8 mouse cellular contexts compared by ENCODE assay signal in the genomic region with DNA sequence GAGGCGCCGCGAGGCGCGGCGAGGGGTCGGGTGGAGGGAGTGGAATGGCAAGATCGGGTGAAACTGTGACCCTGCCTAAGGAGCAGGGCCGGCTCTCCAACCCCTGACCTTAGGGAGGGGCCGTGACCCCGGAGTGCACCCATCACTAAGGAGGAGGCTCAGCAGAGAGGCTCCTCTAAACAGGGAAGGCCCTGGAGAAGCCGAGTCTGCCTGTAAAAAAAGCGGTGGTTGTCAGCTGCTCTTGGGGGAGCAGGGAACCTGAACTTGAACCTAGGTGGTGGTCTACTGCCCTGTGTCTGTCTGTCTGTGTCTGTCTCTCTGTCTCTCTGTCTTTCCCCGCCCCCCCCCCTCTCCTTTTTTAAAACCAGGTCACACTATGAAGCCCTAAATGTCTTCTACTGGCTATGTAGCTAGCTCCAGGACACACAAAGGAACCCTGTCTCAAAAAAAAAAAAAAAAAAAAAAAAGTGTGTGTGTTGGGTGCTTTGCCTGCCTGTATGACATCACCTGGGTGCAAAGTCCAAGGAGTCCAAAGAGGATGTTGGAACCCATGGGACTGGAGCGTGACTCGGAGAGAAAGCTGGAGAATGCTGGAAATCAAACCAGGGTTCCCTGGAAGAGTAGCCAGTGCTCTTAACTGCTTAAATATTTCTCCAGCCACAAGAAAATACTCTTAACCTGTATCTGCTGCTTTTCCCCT. TPM values are rescaled to one million over a fixed set of nuclear protein-coding genes. Genes with fewer than 3 reads are reported as not detected.
DNase-seq lines count a peak whose midpoint lies in the region; ATAC-seq and TF ChIP-seq lines count a peak whose summit lies in the region.

No protein-coding gene starts in this region.

- peak overlapping the region; percentile 97 for H3K9ac ChIP-seq in neural tube, embryonic 11.5 days (ENCODE audit: low read length)
- H3K9ac ChIP-seq in embryonic facial prominence, embryonic 13.5 days: peak overlapping the region; percentile 99
- peak overlapping the region; percentile 98 for H3K9ac ChIP-seq in intestine, embryonic 14.5 days (ENCODE audit: low read length)
- H3K9ac ChIP-seq in liver, embryonic 14.5 days (replicated peaks): peak overlapping the region; percentile 89

- ATAC-seq in neural tube, embryonic 11.5 days (ENCODE audit: insufficient read depth, low FRiP score, low TSS enrichment): peak; percentile 70; the same call in 1 of the 2 replicates
- ATAC-seq in embryonic facial prominence, embryonic 13.5 days (ENCODE audit: insufficient number of reproducible peaks, insufficient read depth, low FRiP score, low TSS enrichment, low read depth): peak; percentile 60
- peak; percentile 83 for ATAC-seq in intestine, embryonic 14.5 days (replicated peaks; ENCODE audit: low FRiP score, low TSS enrichment, low read depth)
- peak; percentile 74 for ATAC-seq in liver, embryonic 14.5 days (ENCODE audit: insufficient read depth)

- no peak for TF ChIP-seq CTCF in liver, embryonic 14.5 days (IDR thresholded peaks at IDR 0.05; ENCODE audit: low read depth)

- peak overlapping the region; percentile 72 for H3K27ac ChIP-seq in neural tube, embryonic 11.5 days (ENCODE audit: low read depth, low read length)
- H3K27ac ChIP-seq in embryonic facial prominence, embryonic 13.5 days: peak overlapping the region; percentile 96
- peak overlapping the region; percentile 94 for H3K27ac ChIP-seq in intestine, embryonic 14.5 days (ENCODE audit: low read depth)
- H3K27ac ChIP-seq in liver, embryonic 14.5 days: peak overlapping the region; percentile 25

- no peak for TF ChIP-seq EP300 in liver, embryonic 14.5 days (IDR thresholded peaks at IDR 0.05; ENCODE audit: low read depth)

- H3K9me3 ChIP-seq in neural tube, embryonic 11.5 days (ENCODE audit: control insufficient read depth, low read length): no peaks in the 10 kb centered on the region
- no peaks in the 10 kb centered on the region for H3K9me3 ChIP-seq in embryonic facial prominence, embryonic 13.5 days
- H3K9me3 ChIP-seq in intestine, embryonic 14.5 days (ENCODE audit: control insufficient read depth, low read length): no peaks in the 10 kb centered on the region
- no peaks in the 10 kb centered on the region for H3K9me3 ChIP-seq in liver, embryonic 14.5 days (ENCODE audit: control insufficient read depth, low read length)

- 11% methylated on average over 15 of the region's 16 CpGs for WGBS in neural tube, embryonic 11.5 days
- WGBS in embryonic facial prominence, embryonic 13.5 days: 12% methylated on average over 16 of the region's 16 CpGs
- 11% methylated on average over 16 of the region's 16 CpGs for WGBS in intestine, embryonic 14.5 days
- WGBS in liver, embryonic 14.5 days (ENCODE audit: insufficient replicate concordance): 11% methylated on average over 16 of the region's 16 CpGs

- peak overlapping the region; percentile 90 for H3K4me2 ChIP-seq in neural tube, embryonic 11.5 days (ENCODE audit: low read depth)
- peak overlapping the region; percentile 74 for H3K4me2 ChIP-seq in embryonic facial prominence, embryonic 13.5 days
- peak overlapping the region; percentile 86 for H3K4me2 ChIP-seq in intestine, embryonic 14.5 days (ENCODE audit: low read length)
- peak overlapping the region; percentile 91 for H3K4me2 ChIP-seq in liver, embryonic 14.5 days (ENCODE audit: low read depth)

- DNase-seq in neural tube, embryonic 11.5 days (ENCODE audit: low spot score): peak; percentile 21
- no peak for DNase-seq in neural tube, embryonic 10.5 days (ENCODE audit: extremely low spot score, low spot score)
- peak; percentile 74 for DNase-seq in intestine, embryonic 14.5 days (ENCODE audit: low spot score)
- no peak for DNase-seq in liver, embryonic 14.5 days (ENCODE audit: low read depth in 3 of 3, low spot score in 3 of 3)
- peak; percentile 32 for DNase-seq in skeletal muscle tissue, adult 2 months (ENCODE audit: low read depth, low spot score)
- DNase-seq in spleen, postnatal 10 days (ENCODE audit: low spot score in 2 of 2): no peak
- no peak for DNase-seq in testis, postnatal 14 days (ENCODE audit: low spot score)

- H3K4me1 ChIP-seq in neural tube, embryonic 11.5 days (ENCODE audit: control insufficient read depth, insufficient read depth, low read length): peaks cover 6% of the 10 kb centered on the region; the same call in 1 of the 2 replicates
- peaks cover 34% of the 10 kb centered on the region for H3K4me1 ChIP-seq in embryonic facial prominence, embryonic 13.5 days
- H3K4me1 ChIP-seq in intestine, embryonic 14.5 days (replicated peaks; ENCODE audit: control insufficient read depth, insufficient read depth, low read length): peaks cover 18% of the 10 kb centered on the region
- peaks cover 2 to 19% of the 10 kb centered on the region in 2 experiments; a peak in 3 of 4 replicates for H3K4me1 ChIP-seq in liver, embryonic 14.5 days (replicated peaks; ENCODE audit: control insufficient read depth in 2 of 2, insufficient read depth in 2 of 2, low read length in 1 of 2)

- 0 out of 2 replicates have a peak, but pooled peaks cover 2% of the 10 kb centered on the region for H3K36me3 ChIP-seq in neural tube, embryonic 11.5 days (ENCODE audit: control insufficient read depth, insufficient read depth, low read length)
- H3K36me3 ChIP-seq in embryonic facial prominence, embryonic 13.5 days: peaks cover 11% of the 10 kb centered on the region
- peaks cover 13% of the 10 kb centered on the region for H3K36me3 ChIP-seq in intestine, embryonic 14.5 days (ENCODE audit: control insufficient read depth, insufficient read depth, low read length)
- H3K36me3 ChIP-seq in liver, embryonic 14.5 days (replicated peaks; ENCODE audit: control insufficient read depth, insufficient read depth, low read depth): peaks cover 4% of the 10 kb centered on the region

- no peaks in the 10 kb centered on the region for H3K27me3 ChIP-seq in neural tube, embryonic 11.5 days (ENCODE audit: control insufficient read depth, insufficient read depth, low read length)
- no peaks in the 10 kb centered on the region for H3K27me3 ChIP-seq in embryonic facial prominence, embryonic 13.5 days
- no peaks in the 10 kb centered on the region for H3K27me3 ChIP-seq in intestine, embryonic 14.5 days (replicated peaks; ENCODE audit: control insufficient read depth, insufficient read depth, low read length)
- no peaks in the 10 kb centered on the region for H3K27me3 ChIP-seq in liver, embryonic 14.5 days (ENCODE audit: control insufficient read depth, insufficient read depth, low read length)

- peak overlapping the region; percentile 74 for H3K4me3 ChIP-seq in neural tube, embryonic 11.5 days (ENCODE audit: low read depth, low read length)
- H3K4me3 ChIP-seq in embryonic facial prominence, embryonic 13.5 days: peak overlapping the region; percentile 67
- peak overlapping the region; percentile 64 for H3K4me3 ChIP-seq in intestine, embryonic 14.5 days (ENCODE audit: low read depth, low read length)
- peak overlapping the region; percentile 75 to 85 for H3K4me3 ChIP-seq in liver, embryonic 14.5 days (ENCODE audit: insufficient read depth in 1 of 2, low read depth in 2 of 2, low read length in 2 of 2)

RNA-seq across cellular contexts. Expression of a gene that starts 13.5 kb away (rescaled TPM):
- polyA plus RNA-seq in neural tube, embryonic 11.5 days (2014; fragmentation: Nextera tagmentation; extraction: Ambion mirVana): 187 and 191 TPM in 2 replicates
- 208 and 232 TPM in 2 replicates for polyA plus RNA-seq in embryonic facial prominence, embryonic 13.5 days (2015; fragmentation: Nextera tagmentation; extraction: Ambion mirVana)
- 244 and 251 TPM in 2 replicates for polyA plus RNA-seq in intestine, embryonic 14.5 days (2014; fragmentation: Nextera tagmentation; extraction: Ambion mirVana)
- 73.4 and 79.0 TPM in 2 replicates for polyA plus RNA-seq in liver, embryonic 14.5 days (2012; rRNA removed)
- polyA plus RNA-seq in liver, embryonic 14.5 days (2014; fragmentation: Nextera tagmentation; extraction: Ambion mirVana): 138 and 144 TPM in 2 replicates

RNA-seq across cellular contexts. Expression of a gene that starts 13.6 kb away (rescaled TPM):
- 48.2 and 49.5 TPM in 2 replicates for polyA plus RNA-seq in neural tube, embryonic 11.5 days (2014; fragmentation: Nextera tagmentation; extraction: Ambion mirVana)
- polyA plus RNA-seq in embryonic facial prominence, embryonic 13.5 days (2015; fragmentation: Nextera tagmentation; extraction: Ambion mirVana): 46.1 and 47.0 TPM in 2 replicates
- 26.3 and 32.4 TPM in 2 replicates for polyA plus RNA-seq in intestine, embryonic 14.5 days (2014; fragmentation: Nextera tagmentation; extraction: Ambion mirVana)
- 7.9 and 8.8 TPM in 2 replicates for polyA plus RNA-seq in liver, embryonic 14.5 days (2012; rRNA removed)
- 13.4 and 14.6 TPM in 2 replicates for polyA plus RNA-seq in liver, embryonic 14.5 days (2014; fragmentation: Nextera tagmentation; extraction: Ambion mirVana)

RNA-seq across cellular contexts. Expression of a gene that starts 22.0 kb away (rescaled TPM):
- 98.7 and 109 TPM in 2 replicates for polyA plus RNA-seq in neural tube, embryonic 11.5 days (2014; fragmentation: Nextera tagmentation; extraction: Ambion mirVana)
- 82.5 and 91.3 TPM in 2 replicates for polyA plus RNA-seq in embryonic facial prominence, embryonic 13.5 days (2015; fragmentation: Nextera tagmentation; extraction: Ambion mirVana)
- polyA plus RNA-seq in intestine, embryonic 14.5 days (2014; fragmentation: Nextera tagmentation; extraction: Ambion mirVana): 70.6 and 73.7 TPM in 2 replicates
- 35.6 and 37.9 TPM in 2 replicates for polyA plus RNA-seq in liver, embryonic 14.5 days (2012; rRNA removed)
- 33.5 and 38.4 TPM in 2 replicates for polyA plus RNA-seq in liver, embryonic 14.5 days (2014; fragmentation: Nextera tagmentation; extraction: Ambion mirVana)

RNA-seq across cellular contexts. Expression of a gene that starts 32.5 kb away (rescaled TPM):
- 20.6 and 22.5 TPM in 2 replicates for polyA plus RNA-seq in neural tube, embryonic 11.5 days (2014; fragmentation: Nextera tagmentation; extraction: Ambion mirVana)
- 16.7 and 21.5 TPM in 2 replicates for polyA plus RNA-seq in embryonic facial prominence, embryonic 13.5 days (2015; fragmentation: Nextera tagmentation; extraction: Ambion mirVana)
- polyA plus RNA-seq in intestine, embryonic 14.5 days (2014; fragmentation: Nextera tagmentation; extraction: Ambion mirVana): 9.6 and 11.3 TPM in 2 replicates
- polyA plus RNA-seq in liver, embryonic 14.5 days (2012; rRNA removed): 1.9 and 2.2 TPM in 2 replicates
- polyA plus RNA-seq in liver, embryonic 14.5 days (2014; fragmentation: Nextera tagmentation; extraction: Ambion mirVana): 2.5 and 2.7 TPM in 2 replicates

Comparison
In these comparisons a context has a peak if more than half of its experiments do, and no peak if none do; other contexts are left out.
1. DNase-seq: peak in neural tube, embryonic 11.5 days (single experiment), intestine, embryonic 14.5 days (single experiment) and skeletal muscle tissue, adult 2 months (single experiment); none in neural tube, embryonic 10.5 days (single experiment), liver, embryonic 14.5 days (0 of 3), spleen, postnatal 10 days (0 of 2) and testis, postnatal 14 days (single experiment).
2. H3K27ac ChIP-seq: peak in every context shown above with its lines; median percentile 96 in embryonic facial prominence, embryonic 13.5 days; 94 in intestine, embryonic 14.5 days; 72 in neural tube, embryonic 11.5 days; 25 in liver, embryonic 14.5 days.
3. Peak in every context shown above with its lines, with median percentiles within 50 percentile points of each other: ATAC-seq, H3K4me2 ChIP-seq, H3K4me3 ChIP-seq and H3K9ac ChIP-seq.